Mouse (Mus musculus): ENCODE measurements around the gene Cdc42bpa. TPM values are rescaled to one million over a fixed set of nuclear protein-coding genes. Genes with fewer than 3 reads are reported as not detected.
A peak's percentile ranks its signal among the peaks of the same experiment; 100 is the strongest.

Gene Cdc42bpa
- total RNA-seq, 2 experiments from 2014 or later = 21.7 to 21.9 TPM

DNA sequence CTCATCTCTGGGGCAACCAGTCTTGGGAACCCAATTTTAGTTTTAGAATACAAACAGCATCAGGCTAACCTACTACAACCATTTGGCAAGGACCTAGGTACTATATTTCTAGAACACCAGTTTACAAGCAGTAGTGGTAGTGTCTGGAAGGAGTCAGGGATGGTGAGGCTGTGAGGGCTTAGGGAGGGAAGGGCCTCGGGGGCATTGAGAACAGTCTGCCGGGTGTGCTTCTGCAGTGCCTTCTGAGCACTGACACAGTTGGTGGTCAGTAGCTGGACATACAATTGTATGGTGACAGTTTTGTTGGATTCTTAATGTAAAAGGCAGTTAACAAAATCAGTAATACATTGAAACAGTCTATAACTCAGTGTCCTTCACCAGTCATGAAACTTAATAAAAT, 200.3 kb downstream of the Cdc42bpa start:
- intact Hi-C loops (cut with DNase I) = loop anchor here (5.0 kb wide), 1 partner anchor 303 kb away; no protein-coding TSS in a partner anchor
- no peak for DNase-seq

DNA sequence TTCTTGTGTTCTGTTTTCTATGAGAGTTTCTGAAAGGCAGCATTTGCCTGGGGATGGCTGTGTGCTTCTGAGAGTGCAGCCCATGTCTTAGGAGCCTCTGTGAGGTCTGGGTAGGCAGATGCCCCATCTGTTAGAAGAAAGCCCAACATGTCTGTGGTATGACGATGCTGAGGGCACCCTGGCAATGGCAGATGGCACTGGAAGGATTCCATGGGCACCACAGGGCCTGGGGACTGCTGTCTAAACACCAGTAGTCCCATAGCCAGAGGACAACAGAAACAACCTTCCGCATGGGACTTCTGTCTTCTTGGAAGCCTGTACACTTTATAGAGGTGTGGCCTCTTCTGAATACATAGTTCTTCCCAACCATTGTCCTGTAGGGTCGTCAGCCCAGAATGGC, 200.9 kb downstream of the Cdc42bpa start:
- intact Hi-C loops (cut with DNase I) = loop anchor here (5.0 kb wide), 1 partner anchor 304 kb away; no protein-coding TSS in a partner anchor
- DNase-seq = no peak

- intact Hi-C loops (cut with DNase I) = loop anchor here (5.0 kb wide), 1 partner anchor 304 kb away; no protein-coding TSS in a partner anchor
- DNase-seq = no peak
Measured at GRCm38 (mm10) chr1:180161566-180162355, 201.5 kb downstream of the Cdc42bpa start.

GRCm38 (mm10) chr1:180162986-180163385, 202.7 kb downstream of the Cdc42bpa start:
- DNase-seq = no peak
- intact Hi-C loops (cut with DNase I) = loop anchor here (5.0 kb wide), 1 partner anchor 306 kb away; no protein-coding TSS in a partner anchor

- intact Hi-C loops (cut with DNase I) = no loop called here
- DNase-seq = no peak
Measured at GRCm38 (mm10) chr1:180166533-180166932, 206.3 kb downstream of the Cdc42bpa start.

DNA sequence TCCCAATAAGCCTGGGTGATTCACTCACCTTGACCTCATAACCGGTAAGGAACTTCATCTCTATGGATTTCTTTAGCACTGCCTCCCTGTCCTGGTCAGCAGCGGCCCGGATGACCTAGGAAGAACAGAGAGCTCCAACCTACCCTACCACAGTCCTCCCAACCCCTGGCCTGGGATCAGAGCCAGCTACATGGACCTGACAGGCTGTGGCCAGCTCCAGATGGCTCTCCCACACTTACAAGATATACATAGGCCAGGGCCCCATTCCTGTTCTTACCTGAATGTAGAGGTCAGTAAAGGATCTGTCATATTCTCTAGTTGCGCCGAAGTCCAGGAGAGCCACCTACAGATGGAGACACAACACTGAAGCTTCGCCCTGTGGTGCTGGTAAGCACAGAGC, 208.0 kb downstream of the Cdc42bpa start:
- intact Hi-C loops (cut with DNase I) = no loop called here
- DNase-seq = no peak

DNA sequence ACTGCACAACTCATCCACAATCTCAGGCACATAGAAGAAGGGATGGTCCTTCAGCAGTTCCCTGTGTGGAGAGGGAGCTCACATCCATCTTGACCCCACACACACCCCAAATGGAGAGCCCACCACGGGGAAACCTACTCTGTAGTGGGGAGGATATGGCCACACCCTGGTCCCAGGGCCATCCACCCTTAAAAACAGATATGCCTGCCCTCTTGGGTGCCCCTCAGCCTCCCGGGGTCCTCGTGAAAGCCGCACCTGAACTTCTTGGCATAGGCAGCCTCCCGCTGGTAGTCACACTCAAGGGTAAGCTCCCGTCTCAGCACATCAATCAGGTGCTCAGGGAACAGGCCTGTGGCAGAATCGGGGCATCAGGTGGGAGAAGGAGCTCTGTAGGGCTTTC, 208.9 kb downstream of the Cdc42bpa start:
- intact Hi-C loops (cut with DNase I) = no loop called here
- DNase-seq = no peak

GRCm38 (mm10) chr1:180170071-180170470, 209.8 kb downstream of the Cdc42bpa start:
- DNase-seq = no peak
- intact Hi-C loops (cut with DNase I) = no loop called here

DNA sequence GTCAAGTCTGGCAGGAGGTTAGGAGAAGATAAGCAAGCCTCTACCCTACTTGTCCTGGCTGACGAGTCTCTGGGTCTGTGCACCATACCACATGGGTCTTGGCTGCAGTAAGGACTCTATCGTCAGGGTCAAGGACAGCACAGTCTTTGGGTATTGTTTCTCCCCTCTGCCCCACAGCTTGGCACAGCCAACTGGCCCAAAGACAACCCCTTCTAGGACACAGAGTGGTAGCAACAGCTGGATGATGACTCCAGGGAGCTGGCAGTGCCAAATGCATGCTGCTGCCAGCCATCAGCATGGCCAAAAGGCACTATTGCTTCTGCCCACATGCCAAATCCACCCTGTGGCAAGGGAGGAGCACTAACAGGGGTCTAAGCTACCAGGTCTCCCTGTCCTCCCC, 211.6 kb downstream of the Cdc42bpa start:
- intact Hi-C loops (cut with DNase I) = no loop called here
- peak in 1 of 2 experiments; percentile 30 for DNase-seq

DNA sequence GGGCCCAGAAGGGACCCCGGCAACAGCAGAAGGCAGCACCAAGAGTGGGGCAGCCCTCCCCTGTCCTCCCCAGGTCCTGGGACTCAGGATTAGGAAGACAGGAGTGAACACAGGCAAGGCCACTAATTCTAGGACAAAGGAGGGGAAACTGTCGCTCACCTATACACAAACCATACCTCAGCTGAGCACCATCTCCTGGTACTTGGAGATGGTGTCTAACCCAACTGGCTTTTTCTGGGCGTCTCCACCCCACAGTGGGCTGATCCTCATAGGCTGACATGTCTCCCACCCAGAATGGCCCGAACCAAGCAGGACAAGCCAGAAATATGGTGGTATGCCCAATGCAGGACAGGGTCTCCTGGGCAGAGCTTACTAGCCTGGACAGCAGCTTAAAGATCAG, 212.3 kb downstream of the Cdc42bpa start:
- intact Hi-C loops (cut with DNase I) = no loop called here
- DNase-seq = no peak

DNA sequence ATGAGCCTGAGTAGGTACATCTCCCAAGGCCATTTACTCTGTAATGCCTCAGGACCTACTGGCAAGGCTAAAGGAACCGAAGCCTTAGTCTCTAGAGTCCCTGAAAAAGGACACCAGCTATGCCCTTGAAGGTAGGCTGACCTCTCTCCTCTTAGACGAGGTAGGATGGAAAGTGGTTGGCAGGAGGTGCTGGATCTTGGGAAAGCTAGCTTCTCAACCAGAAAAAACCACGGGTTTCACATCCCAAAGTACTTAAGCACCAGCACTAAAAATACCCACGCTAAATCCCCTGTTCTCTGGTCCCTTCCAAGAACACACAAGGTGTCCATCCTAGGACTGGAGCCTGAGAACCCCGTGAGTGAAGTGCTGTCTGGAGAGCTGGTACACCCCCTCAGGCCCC, 212.7 kb downstream of the Cdc42bpa start:
- intact Hi-C loops (cut with DNase I) = no loop called here
- DNase-seq = no peak

- intact Hi-C loops (cut with DNase I) = loop anchor here (1.0 kb wide), 1 partner anchor 41 kb away; no protein-coding TSS in a partner anchor
- no peak for DNase-seq
Measured at GRCm38 (mm10) chr1:180174718-180175117, 214.4 kb downstream of the Cdc42bpa start.

- DNase-seq = no peak
- intact Hi-C loops (cut with DNase I) = loop anchor here (1.0 kb wide), 1 partner anchor 40 kb away; no protein-coding TSS in a partner anchor
Measured at GRCm38 (mm10) chr1:180175167-180175566, 214.9 kb downstream of the Cdc42bpa start.

- intact Hi-C loops (cut with DNase I) = loop anchor here (1.0 kb wide), 1 partner anchor 40 kb away; no protein-coding TSS in a partner anchor
Measured at GRCm38 (mm10) chr1:180175635-180176034, 215.4 kb downstream of the Cdc42bpa start.

DNA sequence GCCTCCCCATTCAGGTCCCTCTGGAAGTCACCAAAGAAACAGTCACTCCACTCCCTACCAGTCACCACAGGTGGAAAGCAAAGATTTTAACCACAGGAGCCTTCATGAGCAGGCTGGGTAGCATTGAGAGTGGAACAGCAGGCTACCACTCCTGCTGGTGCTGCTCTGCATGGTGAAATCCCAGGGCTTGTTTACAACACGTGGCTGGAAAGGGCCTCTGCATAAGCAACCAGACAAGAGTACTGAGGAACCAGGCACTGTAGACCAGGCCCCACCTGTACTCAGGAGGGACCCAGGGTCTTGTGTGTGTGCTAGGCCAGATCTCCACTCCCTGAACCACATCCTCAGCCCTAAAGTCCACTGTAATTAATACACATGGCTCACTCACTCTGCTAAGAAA, 216.5 kb downstream of the Cdc42bpa start:
- intact Hi-C loops (cut with DNase I) = no loop called here
- DNase-seq = no peak

More at GRCm38 (mm10) chr1:180175635-180176034, 215.4 kb downstream of the Cdc42bpa start:
- DNase-seq = no peak

DNA sequence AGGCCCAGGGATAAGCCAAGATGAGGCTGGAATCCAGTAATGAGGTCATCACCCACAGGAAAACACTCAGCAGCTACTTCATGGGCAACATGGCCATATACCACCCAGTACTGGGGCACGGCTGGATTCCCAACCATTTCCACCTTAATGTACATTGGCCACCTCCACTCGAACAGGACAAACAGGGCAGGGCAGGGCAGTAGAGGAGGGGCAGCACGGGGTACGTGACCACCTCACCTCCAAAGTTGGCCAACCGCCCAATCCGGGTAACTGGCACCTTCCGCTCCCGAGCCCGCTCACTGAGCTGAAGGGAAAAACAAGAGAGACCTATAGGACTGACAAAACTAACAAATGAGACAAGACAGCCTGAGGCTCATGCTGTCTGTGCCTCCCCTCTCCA, 218.1 kb downstream of the Cdc42bpa start:
- no peak for DNase-seq
- intact Hi-C loops (cut with DNase I) = no loop called here

GRCm38 (mm10) chr1:180179100-180179499, 218.8 kb downstream of the Cdc42bpa start:
- DNase-seq = no peak
- intact Hi-C loops (cut with DNase I) = no loop called here

DNA sequence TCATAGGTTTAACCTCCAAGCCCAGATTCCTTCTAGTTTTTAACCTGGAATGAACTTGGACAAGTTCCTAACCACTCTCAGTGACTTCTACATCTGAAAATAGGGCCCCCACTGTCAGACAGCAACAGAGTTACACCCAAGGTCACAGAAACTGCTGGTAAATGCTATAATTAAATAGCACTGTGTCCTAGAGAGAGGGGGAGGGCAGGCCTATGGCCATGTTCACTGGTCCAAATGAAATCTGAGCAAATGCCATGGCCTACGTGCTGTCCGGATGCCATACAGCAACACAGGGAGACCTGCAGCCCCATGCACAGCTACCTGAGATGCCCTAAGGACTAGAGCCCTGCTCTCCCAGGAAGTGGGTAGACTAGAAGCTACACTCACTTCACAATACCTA, 219.6 kb downstream of the Cdc42bpa start:
- DNase-seq = no peak
- intact Hi-C loops (cut with DNase I) = no loop called here

- DNase-seq = no peak
- intact Hi-C loops (cut with DNase I) = no loop called here
Measured at GRCm38 (mm10) chr1:180181304-180181965, 221.2 kb downstream of the Cdc42bpa start.

GRCm38 (mm10) chr1:180181966-180182319, 221.7 kb downstream of the Cdc42bpa start:
- intact Hi-C loops (cut with DNase I) = no loop called here
- DNase-seq = no peak

GRCm38 (mm10) chr1:180182731-180183130, 222.5 kb downstream of the Cdc42bpa start:
- no peak for DNase-seq
- intact Hi-C loops (cut with DNase I) = no loop called here
